Mouse (Mus musculus): ENCODE measurements around the gene 9130409I23Rik. TPM values are rescaled to one million over a fixed set of nuclear protein-coding genes. Genes with fewer than 3 reads are reported as not detected.

9130409I23Rik gene
- polyA plus RNA-seq, 1 experiment from 2014 or later: not detected

DNA sequence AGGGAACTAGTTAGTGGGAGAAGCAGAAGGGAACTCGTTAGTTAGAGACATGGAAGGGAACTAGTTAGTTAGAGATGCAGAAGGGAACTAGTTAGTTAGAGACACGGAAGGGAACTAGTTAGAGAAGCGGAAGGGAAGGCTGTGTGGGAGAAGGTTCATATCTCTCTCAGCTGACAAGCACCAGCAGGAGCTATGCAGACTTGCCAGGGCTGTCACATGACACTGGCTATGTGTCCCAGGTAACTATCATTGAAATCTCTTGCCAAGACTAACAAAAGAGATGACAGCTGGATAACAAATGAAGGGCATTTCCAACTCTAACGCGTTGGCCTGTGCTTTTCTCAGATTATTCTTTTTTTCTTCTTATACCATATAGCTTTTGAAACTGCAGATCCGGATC, 13.6 kb downstream of the 9130409I23Rik start:
- no peak overlapping the region for H3K9ac ChIP-seq (replicated peaks; ENCODE audit: low read length)
- WGBS: 69% methylated on average over 6 of the region's 6 CpGs
- H3K36me3 ChIP-seq (ENCODE audit: insufficient read depth, low read length): no peaks in the 10 kb centered on the region
- H3K4me3 ChIP-seq (ENCODE audit: low read length): no peak overlapping the region
- H3K27me3 ChIP-seq (ENCODE audit: insufficient read depth, low read length): no peaks in the 10 kb centered on the region
- no peaks in the 10 kb centered on the region for H3K4me1 ChIP-seq (ENCODE audit: insufficient read depth, low read length)
- H3K9me3 ChIP-seq (ENCODE audit: low read length): 0 out of 2 replicates have a peak, but pooled peaks cover 4% of the 10 kb centered on the region
- H3K27ac ChIP-seq (ENCODE audit: low read length): no peak overlapping the region
- no peak for ATAC-seq (ENCODE audit: low FRiP score, low TSS enrichment)
- H3K4me2 ChIP-seq (replicated peaks; ENCODE audit: low read depth, low read length): no peak overlapping the region

DNA sequence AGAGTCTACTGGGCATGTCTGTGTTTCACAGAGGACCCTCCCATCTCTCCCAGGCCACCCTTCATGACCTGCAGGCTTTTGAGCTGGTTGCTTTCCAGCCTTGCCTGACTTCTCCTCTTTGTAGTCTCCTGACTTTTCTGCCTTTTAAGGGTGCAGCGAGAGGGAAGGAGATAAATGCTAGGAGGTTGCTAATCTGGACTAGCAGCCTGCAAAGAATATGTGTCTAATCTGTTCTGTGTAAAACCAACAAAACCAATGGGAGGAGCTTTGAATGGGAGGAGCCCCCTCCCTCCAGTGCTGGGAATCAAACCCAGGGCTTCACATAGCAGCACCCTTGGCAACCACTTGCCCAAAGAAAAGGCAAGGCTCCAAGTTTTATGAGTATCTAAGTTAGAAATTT, 17.3 kb downstream of the 9130409I23Rik start:
- Histone ChIP-seq H3K36me3 (ENCODE audit: insufficient read depth, low read length) (no peaks in the 10 kb centered on the region), H3K27me3 (ENCODE audit: insufficient read depth, low read length) (no peaks in the 10 kb centered on the region), H3K9ac (replicated peaks; ENCODE audit: low read length) (no peak overlapping the region), H3K27ac (ENCODE audit: low read length) (no peak overlapping the region), H3K9me3 (ENCODE audit: low read length) (no peaks in the 10 kb centered on the region), H3K4me2 (replicated peaks; ENCODE audit: low read depth, low read length) (no peak overlapping the region), H3K4me3 (ENCODE audit: low read length) (no peak overlapping the region), H3K4me1 (ENCODE audit: insufficient read depth, low read length) (no peaks in the 10 kb centered on the region)
- WGBS: 85% methylated on average over 1 of the region's 1 CpGs
- ATAC-seq (ENCODE audit: low FRiP score, low TSS enrichment): no peak

DNA sequence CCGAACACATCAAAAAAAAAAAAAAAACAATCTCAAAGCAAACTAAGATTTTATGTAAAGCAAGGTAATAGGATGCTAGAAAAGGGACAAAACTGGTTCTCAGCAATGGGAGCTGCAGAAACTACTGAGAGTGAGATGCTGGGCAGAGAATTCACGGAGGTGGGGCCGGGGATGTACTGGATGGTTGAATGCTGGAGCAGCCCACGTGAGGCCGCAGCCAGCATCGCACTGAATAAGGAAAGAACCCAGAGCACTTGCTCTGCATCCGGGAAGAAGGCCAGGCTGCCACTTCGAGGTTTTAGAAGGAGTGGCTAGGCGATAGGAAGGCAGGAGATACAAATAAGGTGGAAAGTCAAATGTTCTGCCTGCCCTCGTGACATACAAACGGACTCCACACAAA, 18.6 kb downstream of the 9130409I23Rik start:
- no peak for ATAC-seq (ENCODE audit: low FRiP score, low TSS enrichment)
- WGBS: 66% methylated on average over 11 of the region's 11 CpGs
- Histone ChIP-seq H3K27ac (ENCODE audit: low read length) (no peak overlapping the region), H3K4me3 (ENCODE audit: low read length) (no peak overlapping the region), H3K4me2 (replicated peaks; ENCODE audit: low read depth, low read length) (no peak overlapping the region), H3K4me1 (ENCODE audit: insufficient read depth, low read length) (no peaks in the 10 kb centered on the region), H3K9ac (replicated peaks; ENCODE audit: low read length) (no peak overlapping the region), H3K27me3 (ENCODE audit: insufficient read depth, low read length) (no peaks in the 10 kb centered on the region), H3K9me3 (ENCODE audit: low read length) (no peaks in the 10 kb centered on the region), H3K36me3 (ENCODE audit: insufficient read depth, low read length) (no peaks in the 10 kb centered on the region)

DNA sequence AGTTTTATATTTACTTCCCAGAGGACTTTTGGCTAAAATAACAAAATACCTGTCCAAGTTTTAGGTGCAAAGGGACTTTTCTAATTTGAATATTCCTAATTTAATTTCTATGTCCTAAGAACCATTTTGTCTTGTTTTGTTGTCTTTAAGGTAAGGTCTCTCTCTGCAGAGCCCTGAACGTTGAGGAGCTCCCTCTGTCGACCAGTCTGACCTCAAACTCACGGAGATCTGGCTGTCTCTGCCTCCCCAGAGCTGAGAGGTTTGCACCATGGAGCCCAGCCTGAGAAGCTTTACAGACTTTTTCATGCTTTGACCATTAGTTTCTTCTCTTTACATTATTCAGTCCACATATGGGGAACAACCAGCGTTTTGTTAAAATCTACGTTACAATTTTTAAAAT, 22.0 kb downstream of the 9130409I23Rik start:
- Histone ChIP-seq H3K27me3 (ENCODE audit: insufficient read depth, low read length) (0 out of 2 replicates have a peak, but pooled peaks cover 2% of the 10 kb centered on the region), H3K36me3 (ENCODE audit: insufficient read depth, low read length) (no peaks in the 10 kb centered on the region), H3K4me3 (ENCODE audit: low read length) (no peak overlapping the region), H3K4me1 (ENCODE audit: insufficient read depth, low read length) (no peaks in the 10 kb centered on the region), H3K9ac (replicated peaks; ENCODE audit: low read length) (no peak overlapping the region), H3K9me3 (ENCODE audit: low read length) (no peaks in the 10 kb centered on the region), H3K4me2 (replicated peaks; ENCODE audit: low read depth, low read length) (no peak overlapping the region), H3K27ac (ENCODE audit: low read length) (no peak overlapping the region)
- 45% methylated on average over 5 of the region's 5 CpGs for WGBS
- no peak for ATAC-seq (ENCODE audit: low FRiP score, low TSS enrichment)

DNA sequence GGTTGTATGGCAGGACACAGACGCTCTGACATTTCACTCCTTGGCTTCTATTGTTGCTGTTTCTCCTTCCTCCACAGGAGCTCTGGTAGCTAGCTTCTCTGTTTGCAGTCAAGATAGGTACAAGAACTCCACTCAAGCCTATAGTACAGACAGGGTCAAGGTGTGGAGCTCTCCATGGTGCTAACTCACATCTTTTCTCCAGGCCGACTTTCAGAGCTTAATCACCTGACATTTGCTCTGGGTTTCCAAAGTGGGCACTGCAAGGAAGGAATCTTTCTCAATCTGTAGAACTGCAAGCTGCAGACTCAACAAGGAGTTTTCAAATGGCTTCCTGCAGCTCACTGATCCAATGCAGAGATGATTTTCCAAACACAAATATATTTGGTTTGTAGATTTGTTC, 33.0 kb downstream of the 9130409I23Rik start:
- H3K36me3 ChIP-seq (ENCODE audit: insufficient read depth, low read length): no peaks in the 10 kb centered on the region
- H3K4me1 ChIP-seq (ENCODE audit: insufficient read depth, low read length): no peaks in the 10 kb centered on the region
- WGBS: 40% methylated on average over 2 of the region's 2 CpGs
- no peak for ATAC-seq (ENCODE audit: low FRiP score, low TSS enrichment)
- no peak overlapping the region for H3K4me2 ChIP-seq (replicated peaks; ENCODE audit: low read depth, low read length)
- no peak overlapping the region for H3K9ac ChIP-seq (replicated peaks; ENCODE audit: low read length)
- H3K27ac ChIP-seq (ENCODE audit: low read length): no peak overlapping the region
- no peak overlapping the region for H3K4me3 ChIP-seq (ENCODE audit: low read length)
- H3K9me3 ChIP-seq (ENCODE audit: low read length): no peaks in the 10 kb centered on the region
- no peaks in the 10 kb centered on the region for H3K27me3 ChIP-seq (ENCODE audit: insufficient read depth, low read length)

DNA sequence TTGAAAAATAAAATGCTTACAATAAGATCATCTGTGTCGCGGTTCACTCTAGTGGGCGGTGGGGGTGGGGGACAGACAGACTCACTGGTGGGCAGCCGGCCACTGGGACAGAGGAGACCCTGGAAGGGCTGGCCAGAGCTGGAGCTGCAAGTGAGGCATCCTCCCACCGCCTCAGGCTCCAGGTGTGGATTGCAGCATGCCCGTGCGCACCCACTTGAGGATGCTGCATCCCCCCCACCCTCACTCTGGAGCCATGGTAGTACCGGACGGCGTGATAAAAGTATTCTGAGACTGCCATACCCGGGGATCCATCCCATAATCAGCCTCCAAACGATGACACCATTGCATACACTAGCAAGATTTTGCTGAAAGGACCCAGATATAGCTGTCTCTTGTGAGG, 39.0 kb downstream of the 9130409I23Rik start:
- WGBS: 76% methylated on average over 12 of the region's 12 CpGs
- H3K9me3 ChIP-seq (ENCODE audit: low read length): no peaks in the 10 kb centered on the region
- no peak overlapping the region for H3K27ac ChIP-seq (ENCODE audit: low read length)
- H3K27me3 ChIP-seq (ENCODE audit: insufficient read depth, low read length): no peaks in the 10 kb centered on the region
- peaks cover 36% of the 10 kb centered on the region for H3K36me3 ChIP-seq (ENCODE audit: insufficient read depth, low read length)
- no peak overlapping the region for H3K4me3 ChIP-seq (ENCODE audit: low read length)
- no peak for ATAC-seq (ENCODE audit: low FRiP score, low TSS enrichment)
- no peak overlapping the region for H3K4me2 ChIP-seq (replicated peaks; ENCODE audit: low read depth, low read length)
- H3K4me1 ChIP-seq (ENCODE audit: insufficient read depth, low read length): no peaks in the 10 kb centered on the region
- no peak overlapping the region for H3K9ac ChIP-seq (replicated peaks; ENCODE audit: low read length)

Other genes starting within 250 kb of the 9130409I23Rik start
- 2,516 and 2,589 TPM in 2 replicates for gene H3f3a, start 237.3 kb upstream of the 9130409I23Rik start, polyA plus RNA-seq (2015; fragmentation: Nextera tagmentation; extraction: Ambion mirVana)
- 41.4 and 42.8 TPM in 2 replicates for gene Sde2, start 200.1 kb upstream of the 9130409I23Rik start, polyA plus RNA-seq (2015; fragmentation: Nextera tagmentation; extraction: Ambion mirVana)
- 0.12 TPM in 1 of 2 replicates, not detected in the other for gene Lefty2, start 158.1 kb upstream of the 9130409I23Rik start, polyA plus RNA-seq (2015; fragmentation: Nextera tagmentation; extraction: Ambion mirVana)
- gene Pycr2, start 146.9 kb upstream of the 9130409I23Rik start, polyA plus RNA-seq (2015; fragmentation: Nextera tagmentation; extraction: Ambion mirVana): 111 TPM in 2 replicates
- gene Lefty1, start 116.2 kb upstream of the 9130409I23Rik start, polyA plus RNA-seq (2015; fragmentation: Nextera tagmentation; extraction: Ambion mirVana): 1.2 TPM in 2 replicates
- 11.8 and 13.1 TPM in 2 replicates for gene Tmem63a, start 108.9 kb upstream of the 9130409I23Rik start, polyA plus RNA-seq (2015; fragmentation: Nextera tagmentation; extraction: Ambion mirVana)
- gene Ephx1, start 30.3 kb upstream of the 9130409I23Rik start, polyA plus RNA-seq (2015; fragmentation: Nextera tagmentation; extraction: Ambion mirVana): 7.1 and 8.3 TPM in 2 replicates
- gene Nvl, start 93.0 kb downstream of the 9130409I23Rik start, polyA plus RNA-seq (2015; fragmentation: Nextera tagmentation; extraction: Ambion mirVana): 32.3 and 39.0 TPM in 2 replicates
- 119 and 140 TPM in 2 replicates for gene Cnih4, start 93.5 kb downstream of the 9130409I23Rik start, polyA plus RNA-seq (2015; fragmentation: Nextera tagmentation; extraction: Ambion mirVana)
- gene Wdr26, start 160.8 kb downstream of the 9130409I23Rik start, polyA plus RNA-seq (2015; fragmentation: Nextera tagmentation; extraction: Ambion mirVana): 23.1 and 30.4 TPM in 2 replicates